Mouse (Mus musculus): ENCODE data around the gene Map2k2. TPM values are rescaled to one million over a fixed set of nuclear protein-coding genes. Genes with fewer than 3 reads are reported as not detected.
"Not testable (repeated sequence)": the region's sequence is repeated elsewhere in the genome, so short reads cannot be mapped to it uniquely, and the experiment has no call there.

Gene Map2k2
- polyA plus RNA-seq, 1 experiment from 2014 or later, result 100 TPM

GRCm38 (mm10) chr10:81175345-81175701 lies 69.6 kb downstream of the Map2k2 start:
- H3K9me3 ChIP-seq (replicated peaks; ENCODE audit: control insufficient read depth, low read length); ATAC-seq (ENCODE audit: low read depth); H3K27me3 ChIP-seq (ENCODE audit: control insufficient read depth, insufficient read depth, low read depth, low read length): not testable (repeated sequence)
- H3K4me1 ChIP-seq (ENCODE audit: control insufficient read depth, low read depth, low read length), result peaks cover 45% of the 10 kb centered on the region
- peak overlapping the region; percentile 63 for H3K27ac ChIP-seq (ENCODE audit: low read length)
- peaks cover 28% of the 10 kb centered on the region for H3K36me3 ChIP-seq (ENCODE audit: control insufficient read depth, insufficient read depth)
- H3K4me2 ChIP-seq (ENCODE audit: low read depth, low read length), result peak overlapping the region; percentile 66
- 12% methylated on average over 4 of the region's 4 CpGs for WGBS (ENCODE audit: insufficient replicate concordance)
- peak overlapping the region; percentile 6; the same call in 1 of the 2 replicates for H3K9ac ChIP-seq (ENCODE audit: low read depth, low read length)
- peak overlapping the region; percentile 20 for H3K4me3 ChIP-seq (ENCODE audit: low read depth, low read length)

GRCm38 (mm10) chr10:81175936-81176465 lies 70.3 kb downstream of the Map2k2 start:
- Histone ChIP-seq H3K4me3 (ENCODE audit: low read depth, low read length) (peak overlapping the region; percentile 85), H3K27ac (ENCODE audit: low read length) (peak overlapping the region; percentile 63), H3K4me1 (ENCODE audit: control insufficient read depth, low read depth, low read length) (peaks cover 45% of the 10 kb centered on the region), H3K27me3 (ENCODE audit: control insufficient read depth, insufficient read depth, low read depth, low read length) (no peaks in the 10 kb centered on the region), H3K4me2 (ENCODE audit: low read depth, low read length) (peak overlapping the region; percentile 66), H3K9ac (ENCODE audit: low read depth, low read length) (peak overlapping the region; percentile 42), H3K36me3 (ENCODE audit: control insufficient read depth, insufficient read depth) (peaks cover 35% of the 10 kb centered on the region), H3K9me3 (replicated peaks; ENCODE audit: control insufficient read depth, low read length) (no peaks in the 10 kb centered on the region)
- WGBS (ENCODE audit: insufficient replicate concordance), result 8% methylated on average over 13 of the region's 13 CpGs
- 0 out of 2 replicates have a peak, but pooled peaks have one; percentile 1 for ATAC-seq (ENCODE audit: low read depth)

- WGBS (ENCODE audit: insufficient replicate concordance), result under 1% methylated on average over 77 of the region's 77 CpGs
- Histone ChIP-seq H3K4me2 (ENCODE audit: low read depth, low read length) (peak within 1 kb of the TSS; percentile 80), H3K4me3 (ENCODE audit: low read depth, low read length) (peak within 1 kb of the TSS; percentile 85), H3K27ac (ENCODE audit: low read length) (peak within 1 kb of the TSS; percentile 79), H3K9me3 (replicated peaks; ENCODE audit: control insufficient read depth, low read length) (no peaks in the 10 kb centered on the region), H3K4me1 (ENCODE audit: control insufficient read depth, low read depth, low read length) (peaks cover 45% of the 10 kb centered on the region), H3K27me3 (ENCODE audit: control insufficient read depth, insufficient read depth, low read depth, low read length) (no peaks in the 10 kb centered on the region), H3K36me3 (ENCODE audit: control insufficient read depth, insufficient read depth) (peaks cover 42% of the 10 kb centered on the region), H3K9ac (ENCODE audit: low read depth, low read length) (peak within 1 kb of the TSS; percentile 96)
- peak; percentile 82 for ATAC-seq (ENCODE audit: low read depth)
Measured at GRCm38 (mm10) chr10:81176466-81177271, 71.0 kb downstream of the Map2k2 start, which contains the start of gene Eef2. Gene Eef2, plus strand, starts transcription at chr10:81176631.

GRCm38 (mm10) chr10:81177491-81177925 lies 71.8 kb downstream of the Map2k2 start:
- H3K4me1 ChIP-seq (ENCODE audit: control insufficient read depth, low read depth, low read length), result peaks cover 49% of the 10 kb centered on the region
- peaks cover 50% of the 10 kb centered on the region for H3K36me3 ChIP-seq (ENCODE audit: control insufficient read depth, insufficient read depth)

GRCm38 (mm10) chr10:81177958-81178712 lies 72.4 kb downstream of the Map2k2 start:
- H3K4me2 ChIP-seq (ENCODE audit: low read depth, low read length), result peak overlapping the region; percentile 80
- peaks cover 48% of the 10 kb centered on the region for H3K4me1 ChIP-seq (ENCODE audit: control insufficient read depth, low read depth, low read length)
- 52% methylated on average over 14 of the region's 14 CpGs for WGBS (ENCODE audit: insufficient replicate concordance)
- H3K27me3 ChIP-seq (ENCODE audit: control insufficient read depth, insufficient read depth, low read depth, low read length), result no peaks in the 10 kb centered on the region
- ATAC-seq (ENCODE audit: low read depth), result no peak
- H3K4me3 ChIP-seq (ENCODE audit: low read depth, low read length), result peak overlapping the region; percentile 85
- H3K9ac ChIP-seq (ENCODE audit: low read depth, low read length), result peak overlapping the region; percentile 96
- H3K9me3 ChIP-seq (replicated peaks; ENCODE audit: control insufficient read depth, low read length), result no peaks in the 10 kb centered on the region
- H3K36me3 ChIP-seq (ENCODE audit: control insufficient read depth, insufficient read depth), result peaks cover 51% of the 10 kb centered on the region
- peak overlapping the region; percentile 79; the same call in 1 of the 2 replicates for H3K27ac ChIP-seq (ENCODE audit: low read length)

More at GRCm38 (mm10) chr10:81177491-81177925, 71.8 kb downstream of the Map2k2 start:
- H3K27me3 ChIP-seq (ENCODE audit: control insufficient read depth, insufficient read depth, low read depth, low read length), result no peaks in the 10 kb centered on the region
- no peak for ATAC-seq (ENCODE audit: low read depth)
- WGBS (ENCODE audit: insufficient replicate concordance), result 4% methylated on average over 16 of the region's 16 CpGs
- H3K9me3 ChIP-seq (replicated peaks; ENCODE audit: control insufficient read depth, low read length), result no peaks in the 10 kb centered on the region
- H3K9ac ChIP-seq (ENCODE audit: low read depth, low read length), result peak overlapping the region; percentile 96
- peak overlapping the region; percentile 85 for H3K4me3 ChIP-seq (ENCODE audit: low read depth, low read length)
- peak overlapping the region; percentile 79 for H3K27ac ChIP-seq (ENCODE audit: low read length)
- H3K4me2 ChIP-seq (ENCODE audit: low read depth, low read length), result peak overlapping the region; percentile 80

- peaks cover 51% of the 10 kb centered on the region for H3K36me3 ChIP-seq (ENCODE audit: control insufficient read depth, insufficient read depth)
- no peak for ATAC-seq (ENCODE audit: low read depth)
- H3K27ac ChIP-seq (ENCODE audit: low read length), result no peak overlapping the region
- H3K27me3 ChIP-seq (ENCODE audit: control insufficient read depth, insufficient read depth, low read depth, low read length), result no peaks in the 10 kb centered on the region
- H3K4me2 ChIP-seq (ENCODE audit: low read depth, low read length), result no peak overlapping the region
- no peak overlapping the region for H3K4me3 ChIP-seq (ENCODE audit: low read depth, low read length)
- whole genome bisulfite sequencing (ENCODE audit: insufficient replicate concordance), result 89% methylated on average over 11 of the region's 11 CpGs
- H3K9me3 ChIP-seq (replicated peaks; ENCODE audit: control insufficient read depth, low read length), result no peaks in the 10 kb centered on the region
- no peak overlapping the region for H3K9ac ChIP-seq (ENCODE audit: low read depth, low read length)
- H3K4me1 ChIP-seq (ENCODE audit: control insufficient read depth, low read depth, low read length), result peaks cover 48% of the 10 kb centered on the region
Measured at GRCm38 (mm10) chr10:81178927-81179326, 73.2 kb downstream of the Map2k2 start.

- no peak for ATAC-seq (ENCODE audit: low read depth)
- Histone ChIP-seq H3K9me3 (replicated peaks; ENCODE audit: control insufficient read depth, low read length) (no peaks in the 10 kb centered on the region), H3K4me1 (ENCODE audit: control insufficient read depth, low read depth, low read length) (peaks cover 43% of the 10 kb centered on the region), H3K4me3 (ENCODE audit: low read depth, low read length) (no peak overlapping the region), H3K27ac (ENCODE audit: low read length) (no peak overlapping the region), H3K36me3 (ENCODE audit: control insufficient read depth, insufficient read depth) (peaks cover 51% of the 10 kb centered on the region), H3K4me2 (ENCODE audit: low read depth, low read length) (no peak overlapping the region), H3K27me3 (ENCODE audit: control insufficient read depth, insufficient read depth, low read depth, low read length) (no peaks in the 10 kb centered on the region), H3K9ac (ENCODE audit: low read depth, low read length) (no peak overlapping the region)
- WGBS (ENCODE audit: insufficient replicate concordance), result 86% methylated on average over 32 of the region's 32 CpGs
Measured at GRCm38 (mm10) chr10:81179451-81180342, 74.0 kb downstream of the Map2k2 start.

GRCm38 (mm10) chr10:81180946-81181345 lies 75.2 kb downstream of the Map2k2 start:
- WGBS (ENCODE audit: insufficient replicate concordance), result 91% methylated on average over 13 of the region's 13 CpGs
- peaks cover 51% of the 10 kb centered on the region for H3K36me3 ChIP-seq (ENCODE audit: control insufficient read depth, insufficient read depth)
- H3K4me2 ChIP-seq (ENCODE audit: low read depth, low read length), result no peak overlapping the region
- H3K4me3 ChIP-seq (ENCODE audit: low read depth, low read length), result no peak overlapping the region
- H3K27me3 ChIP-seq (ENCODE audit: control insufficient read depth, insufficient read depth, low read depth, low read length), result no peaks in the 10 kb centered on the region
- no peak overlapping the region for H3K9ac ChIP-seq (ENCODE audit: low read depth, low read length)
- peaks cover 31% of the 10 kb centered on the region for H3K4me1 ChIP-seq (ENCODE audit: control insufficient read depth, low read depth, low read length)
- H3K27ac ChIP-seq (ENCODE audit: low read length), result 0 out of 2 replicates have a peak overlapping the region, but pooled peaks have one; percentile 14
- H3K9me3 ChIP-seq (replicated peaks; ENCODE audit: control insufficient read depth, low read length), result no peaks in the 10 kb centered on the region
- ATAC-seq (ENCODE audit: low read depth), result no peak
